Mouse (Mus musculus): ENCODE measurements at regions not wholly inside any gene's neighbourhood (a gene's known extent, or its start where the extent isn't known, plus 50 kb on each side); places are given as distances from the start of the nearest gene placed in this dataset.

- no peak for TF ChIP-seq CTCF (IDR thresholded peaks at IDR 0.05; ENCODE audit: insufficient read depth, low read depth, low read length)
- no peak for TF ChIP-seq POLR2A (IDR thresholded peaks at IDR 0.05; ENCODE audit: insufficient read depth, low read depth, low read length)
Measured at GRCm38 (mm10) chr7:70484201-70484600, 117.7 kb upstream of the Nr2f2 start.
